Mouse (Mus musculus) midbrain, embryonic 16.5 days (tissue): ENCODE measurements around the gene Mchr1. TPM values are rescaled to one million over a fixed set of nuclear protein-coding genes. Genes with fewer than 3 reads are reported as not detected.

ENCODE experiments used
- ATAC-seq: fragments of 200-750 bp; cut with Nextera tagmentation; 2 replicates; pipeline ENCODE4 v1.8.0; 2017; ENCODE audit warnings: moderate TSS enrichment
- H3K27ac ChIP-seq: fragments of 300-500 bp; sonication (generic); 2 replicates; pipeline ENCODE4 v1.5.1; 2014; ENCODE audit warnings: mild to moderate bottlenecking, low read length, mixed read lengths
- H3K27me3 ChIP-seq: fragments of 300-500 bp; sonication (generic); 2 replicates; pipeline ENCODE4 v1.6.1; 2014; ENCODE audit warnings: low read depth, low read length, mixed read lengths; ENCODE audit not compliant: control insufficient read depth, insufficient read depth
- H3K36me3 ChIP-seq: fragments of 300-500 bp; sonication (generic); 2 replicates; pipeline ENCODE4 v1.6.1; 2014; ENCODE audit warnings: mild to moderate bottlenecking, low read length, moderate library complexity, mixed read lengths; ENCODE audit not compliant: control insufficient read depth, insufficient read depth
- H3K4me1 ChIP-seq: fragments of 300-500 bp; sonication (generic); 2 replicates; pipeline ENCODE4 v1.6.1; 2014; ENCODE audit warnings: mild to moderate bottlenecking, low read length, mixed read lengths; ENCODE audit not compliant: control insufficient read depth, insufficient read depth
- H3K4me2 ChIP-seq: fragments of 300-500 bp; sonication (generic); 2 replicates; pipeline ENCODE4 v1.6.1; 2014; ENCODE audit warnings: mild to moderate bottlenecking, low read length, mixed read lengths
- H3K4me3 ChIP-seq: fragments of 300-500 bp; sonication (generic); 2 replicates; pipeline ENCODE4 v1.5.1; 2014; ENCODE audit warnings: low read depth, mild to moderate bottlenecking, low read length, moderate library complexity, mixed read lengths
- H3K9ac ChIP-seq: fragments of 300-500 bp; sonication (generic); 2 replicates; pipeline ENCODE4 v1.6.1; 2014; ENCODE audit warnings: low read depth, low read length, mixed read lengths
- H3K9me3 ChIP-seq: fragments of 300-500 bp; sonication (generic); replicated peaks from 2 replicates; pipeline ENCODE4 v1.6.1; 2014; ENCODE audit warnings: mild to moderate bottlenecking, low read length, mixed read lengths; ENCODE audit not compliant: control insufficient read depth, poor library complexity, severe bottlenecking
- WGBS: fragments of 180-500 bp; shearing (Covaris S2); extraction: QIAGEN DNeasy Blood & Tissue Kit; methylation state at CpG from one replicate; pipeline ENCODE4 v1.1.7; 2014; 5-methylcytosine and 5-hydroxymethylcytosine counted together
- polyA plus RNA-seq: library from polyadenylated mRNA; unstranded; fragments of >200 nt; fragmentation: Nextera tagmentation; extraction: Ambion mirVana; gene quantifications from 2 replicates; pipeline ENCODE4 v1.2.1, GENCODE M21; 2015

The Mchr1 gene
- polyA plus RNA-seq, 1 experiment from 2014 or later, result 8.7 TPM

DNA sequence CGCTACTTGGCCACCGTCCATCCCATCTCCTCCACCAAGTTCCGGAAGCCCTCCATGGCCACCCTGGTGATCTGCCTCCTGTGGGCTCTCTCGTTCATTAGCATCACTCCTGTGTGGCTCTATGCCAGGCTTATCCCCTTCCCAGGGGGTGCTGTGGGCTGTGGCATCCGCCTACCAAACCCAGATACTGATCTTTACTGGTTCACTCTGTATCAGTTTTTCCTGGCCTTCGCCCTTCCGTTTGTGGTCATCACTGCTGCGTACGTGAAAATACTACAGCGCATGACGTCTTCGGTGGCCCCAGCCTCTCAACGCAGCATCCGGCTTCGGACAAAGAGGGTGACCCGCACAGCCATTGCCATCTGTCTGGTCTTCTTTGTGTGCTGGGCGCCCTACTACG is 2.2 kb downstream of the Mchr1 start:
- H3K27me3 ChIP-seq, result no peaks in the 10 kb centered on the region; the same call in 1 of the 2 replicates
- no peak overlapping the region for H3K9ac ChIP-seq
- H3K4me2 ChIP-seq, result no peak overlapping the region
- H3K27ac ChIP-seq, result no peak overlapping the region
- peaks cover 16% of the 10 kb centered on the region for H3K4me1 ChIP-seq
- no peak for ATAC-seq
- no peaks in the 10 kb centered on the region for H3K9me3 ChIP-seq
- H3K36me3 ChIP-seq, result no peaks in the 10 kb centered on the region
- no peak overlapping the region for H3K4me3 ChIP-seq
- WGBS, result 94% methylated on average over 18 of the region's 18 CpGs

DNA sequence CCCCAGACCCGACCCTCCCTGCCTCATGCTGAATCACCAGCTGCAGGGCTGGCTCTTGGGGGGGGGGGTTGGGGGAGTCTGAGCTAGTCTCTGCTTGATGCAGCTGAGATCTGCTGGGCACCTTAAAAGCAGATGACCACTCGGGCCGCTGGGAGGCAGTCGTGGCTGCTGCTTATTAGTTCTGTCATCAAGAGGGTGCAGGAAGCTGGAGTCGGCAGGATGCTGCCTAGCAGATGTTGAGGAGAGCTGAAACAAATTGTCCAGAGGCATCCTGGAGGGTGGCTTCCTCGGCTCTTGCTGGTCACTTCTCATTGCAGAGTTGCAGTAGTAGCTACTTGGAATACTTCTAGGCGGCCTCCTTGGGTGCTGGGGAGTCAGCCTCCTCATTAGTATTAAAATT is 4.0 kb downstream of the Mchr1 start:
- 32% methylated on average over 7 of the region's 7 CpGs for WGBS
- H3K4me2 ChIP-seq, result no peak overlapping the region
- peaks cover 16% of the 10 kb centered on the region for H3K4me1 ChIP-seq
- H3K36me3 ChIP-seq, result no peaks in the 10 kb centered on the region
- no peak overlapping the region for H3K9ac ChIP-seq
- ATAC-seq, result no peak
- H3K4me3 ChIP-seq, result no peak overlapping the region
- H3K27me3 ChIP-seq, result no peaks in the 10 kb centered on the region; the same call in 1 of the 2 replicates
- H3K27ac ChIP-seq, result no peak overlapping the region
- H3K9me3 ChIP-seq, result no peaks in the 10 kb centered on the region

DNA sequence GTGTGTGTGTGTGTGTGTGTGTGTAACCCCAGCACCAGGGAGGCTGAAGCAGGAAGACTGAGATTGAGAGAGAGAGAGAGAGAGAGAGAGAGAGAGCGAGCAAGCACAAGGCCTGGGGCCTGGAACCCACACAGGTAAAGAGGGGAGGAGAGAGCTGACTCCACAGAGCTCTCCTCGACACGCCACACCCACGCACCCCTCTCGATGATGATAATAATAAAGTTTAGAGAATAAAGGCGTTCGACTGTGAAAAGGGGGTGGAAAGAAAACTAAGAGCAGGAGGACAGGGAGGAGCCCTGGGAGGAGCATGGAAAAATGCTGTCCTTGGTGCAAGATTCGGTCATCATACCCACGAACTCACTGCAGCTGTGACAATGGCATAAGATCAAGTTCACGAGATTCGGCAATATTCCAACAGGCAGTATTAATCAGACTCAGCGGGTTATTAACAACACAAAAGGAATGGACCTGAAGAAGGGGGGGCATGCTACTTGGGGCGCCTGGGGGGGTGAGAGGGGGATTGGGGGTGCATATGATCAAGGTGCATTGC is 4.6 kb downstream of the Mchr1 start:
- no peak for ATAC-seq
- no peaks in the 10 kb centered on the region for H3K9me3 ChIP-seq
- H3K9ac ChIP-seq, result no peak overlapping the region
- no peaks in the 10 kb centered on the region for H3K36me3 ChIP-seq
- H3K27ac ChIP-seq, result no peak overlapping the region
- no peak overlapping the region for H3K4me3 ChIP-seq
- H3K4me1 ChIP-seq, result peaks cover 16% of the 10 kb centered on the region
- no peak overlapping the region for H3K4me2 ChIP-seq
- 64% methylated on average over 12 of the region's 13 CpGs for WGBS
- H3K27me3 ChIP-seq, result no peaks in the 10 kb centered on the region; the same call in 1 of the 2 replicates

- no peak overlapping the region for H3K4me2 ChIP-seq
- no peak for ATAC-seq
- H3K9me3 ChIP-seq, result no peaks in the 10 kb centered on the region
- H3K27ac ChIP-seq, result no peak overlapping the region
- H3K4me3 ChIP-seq, result no peak overlapping the region
- WGBS, result 88% methylated on average over 3 of the region's 3 CpGs
- H3K4me1 ChIP-seq, result no peaks in the 10 kb centered on the region
- H3K27me3 ChIP-seq, result no peaks in the 10 kb centered on the region
- no peak overlapping the region for H3K9ac ChIP-seq
- H3K36me3 ChIP-seq, result no peaks in the 10 kb centered on the region
These were observed 11.6 kb downstream of the Mchr1 start for GRCm38 (mm10) chr15:81246890-81247289.

DNA sequence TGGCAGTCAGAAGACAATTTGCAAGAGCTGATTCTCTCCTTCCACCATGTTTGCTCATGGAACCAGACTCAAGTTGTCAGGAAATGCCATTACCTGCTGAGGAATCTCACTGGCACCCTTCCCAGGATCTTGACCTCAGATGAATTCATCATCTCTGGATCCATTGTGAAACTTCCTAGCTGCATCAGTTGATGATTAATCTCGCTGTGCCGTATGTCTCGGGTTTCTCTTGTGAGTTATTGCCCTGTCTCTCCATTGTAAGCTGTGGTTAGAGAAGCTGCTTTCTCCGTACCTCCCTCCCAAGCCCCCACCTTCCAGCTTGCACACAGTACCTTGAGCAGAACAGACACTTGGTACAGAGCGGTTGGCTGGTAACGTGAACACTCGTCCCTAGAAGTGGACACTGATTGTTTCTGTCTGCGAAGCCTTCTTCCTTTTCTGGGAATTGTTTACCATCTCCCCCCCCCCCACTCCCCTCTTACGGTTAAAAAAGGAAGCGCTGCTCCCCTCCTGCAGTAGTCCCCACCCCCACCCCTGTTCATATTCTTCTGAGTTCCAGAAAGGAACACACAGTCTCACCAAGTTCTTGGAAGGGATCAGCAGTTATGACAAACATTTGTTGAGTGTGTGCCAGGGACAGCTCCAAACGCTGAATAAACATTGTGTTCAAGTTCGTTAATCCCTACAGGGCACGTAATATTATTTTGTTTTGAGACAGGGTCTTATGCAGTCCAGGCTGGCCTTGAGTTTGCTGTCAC is 12.5 kb downstream of the Mchr1 start:
- Histone ChIP-seq H3K4me1 (no peaks in the 10 kb centered on the region), H3K4me3 (no peak overlapping the region), H3K27ac (no peak overlapping the region), H3K36me3 (no peaks in the 10 kb centered on the region), H3K4me2 (no peak overlapping the region), H3K9ac (no peak overlapping the region), H3K27me3 (no peaks in the 10 kb centered on the region), H3K9me3 (no peaks in the 10 kb centered on the region)
- no peak for ATAC-seq
- 58% methylated on average over 12 of the region's 13 CpGs for WGBS

- Histone ChIP-seq H3K36me3 (no peaks in the 10 kb centered on the region), H3K4me3 (no peak overlapping the region), H3K4me1 (no peaks in the 10 kb centered on the region), H3K27ac (no peak overlapping the region), H3K4me2 (no peak overlapping the region), H3K9me3 (no peaks in the 10 kb centered on the region), H3K9ac (no peak overlapping the region), H3K27me3 (no peaks in the 10 kb centered on the region)
- 85% methylated on average over 4 of the region's 4 CpGs for WGBS
- no peak for ATAC-seq
These were observed 13.0 kb downstream of the Mchr1 start for GRCm38 (mm10) chr15:81248341-81248679.

DNA sequence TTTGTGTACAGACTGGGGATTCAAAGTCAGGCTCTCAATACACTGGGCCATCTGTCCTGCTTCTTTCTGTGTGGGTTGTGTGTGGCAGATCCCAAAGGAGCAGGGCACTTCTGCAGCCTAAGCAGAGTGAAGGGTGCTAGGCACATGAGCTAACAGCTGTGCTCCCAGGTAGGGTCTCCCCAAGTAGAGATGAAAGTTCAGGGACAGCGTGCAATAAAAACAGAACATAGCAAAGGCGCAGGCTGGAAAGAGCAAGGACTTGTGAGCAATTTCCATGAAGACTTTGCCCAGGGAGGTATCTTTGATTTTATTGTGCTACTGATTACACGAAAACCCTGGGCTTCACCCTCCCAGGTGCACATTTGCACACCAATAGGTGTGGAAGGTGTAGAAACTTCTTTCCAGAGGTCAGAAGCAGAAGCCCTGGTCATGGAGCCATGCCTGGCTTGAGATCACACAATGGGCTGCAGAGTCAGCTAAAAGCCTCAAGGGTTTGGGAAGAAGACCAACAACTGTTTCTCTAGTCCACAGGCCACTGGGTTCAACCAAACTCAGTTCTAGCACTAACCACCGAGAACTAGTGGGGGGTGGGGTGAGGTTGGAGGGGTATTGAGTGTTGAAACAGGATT is 13.8 kb downstream of the Mchr1 start:
- no peaks in the 10 kb centered on the region for H3K27me3 ChIP-seq
- no peak overlapping the region for H3K9ac ChIP-seq
- 84% methylated on average over 4 of the region's 4 CpGs for WGBS
- no peaks in the 10 kb centered on the region for H3K36me3 ChIP-seq
- no peak overlapping the region for H3K4me3 ChIP-seq
- no peaks in the 10 kb centered on the region for H3K9me3 ChIP-seq
- no peak overlapping the region for H3K4me2 ChIP-seq
- H3K27ac ChIP-seq, result no peak overlapping the region
- ATAC-seq, result no peak
- no peaks in the 10 kb centered on the region; the same call in 1 of the 2 replicates for H3K4me1 ChIP-seq

GRCm38 (mm10) chr15:81252626-81253174 is 17.4 kb downstream of the Mchr1 start:
- WGBS, result 56% methylated on average over 4 of the region's 4 CpGs
- Histone ChIP-seq H3K4me3 (no peak overlapping the region), H3K27me3 (no peaks in the 10 kb centered on the region), H3K9me3 (no peaks in the 10 kb centered on the region), H3K27ac (no peak overlapping the region), H3K4me1 (peaks cover 6% of the 10 kb centered on the region), H3K4me2 (no peak overlapping the region), H3K36me3 (no peaks in the 10 kb centered on the region), H3K9ac (no peak overlapping the region)
- no peak for ATAC-seq

DNA sequence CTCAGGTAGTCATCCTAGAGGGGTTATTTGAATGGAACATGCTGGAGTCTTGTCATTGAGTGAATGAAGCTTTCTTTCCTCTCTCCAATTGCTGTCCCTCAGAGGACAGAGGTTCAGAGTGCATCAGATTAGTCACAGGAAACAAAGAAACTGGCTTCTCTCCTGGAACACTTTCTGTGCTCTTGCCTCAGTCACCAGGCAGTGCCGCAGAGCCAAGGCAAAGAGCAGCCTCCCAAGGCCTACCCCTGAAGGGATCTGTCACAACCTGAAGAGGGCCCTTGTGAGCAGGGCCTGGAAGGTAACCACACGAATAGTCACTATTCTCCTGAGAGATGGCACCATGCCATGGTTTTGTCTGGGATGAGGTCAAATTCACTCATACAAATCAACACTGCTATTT is 18.3 kb downstream of the Mchr1 start:
- WGBS, result 55% methylated on average over 2 of the region's 2 CpGs
- no peak for ATAC-seq
- no peak overlapping the region for H3K4me2 ChIP-seq
- no peaks in the 10 kb centered on the region for H3K36me3 ChIP-seq
- H3K27me3 ChIP-seq, result no peaks in the 10 kb centered on the region
- no peak overlapping the region for H3K4me3 ChIP-seq
- no peak overlapping the region for H3K27ac ChIP-seq
- no peak overlapping the region for H3K9ac ChIP-seq
- H3K4me1 ChIP-seq, result peaks cover 9% of the 10 kb centered on the region
- no peaks in the 10 kb centered on the region for H3K9me3 ChIP-seq
